Mouse (Mus musculus) liver, embryonic 14.5 days (tissue): ENCODE results near the gene Icam5.

Experiments
- CTCF ChIP-seq: IDR thresholded peaks from 2 replicates; pipeline ENCODE4 v1.5.1; 2016; ENCODE audit warnings: antibody characterized with exemption, low read depth, control low read depth
- EP300 ChIP-seq: IDR thresholded peaks from 2 replicates; pipeline ENCODE4 v1.6.1; 2016; ENCODE audit warnings: antibody characterized with exemption, low read depth

- TF ChIP-seq CTCF (no peak), EP300 (no peak)
Measured at GRCm38 (mm10) chr9:21027774-21028290, 4.0 kb upstream of the Icam5 start.
